Mouse (Mus musculus): ENCODE data around the gene Zkscan16.
A peak's percentile ranks its signal among the peaks of the same experiment; 100 is the strongest.

The Zkscan16 gene

DNA sequence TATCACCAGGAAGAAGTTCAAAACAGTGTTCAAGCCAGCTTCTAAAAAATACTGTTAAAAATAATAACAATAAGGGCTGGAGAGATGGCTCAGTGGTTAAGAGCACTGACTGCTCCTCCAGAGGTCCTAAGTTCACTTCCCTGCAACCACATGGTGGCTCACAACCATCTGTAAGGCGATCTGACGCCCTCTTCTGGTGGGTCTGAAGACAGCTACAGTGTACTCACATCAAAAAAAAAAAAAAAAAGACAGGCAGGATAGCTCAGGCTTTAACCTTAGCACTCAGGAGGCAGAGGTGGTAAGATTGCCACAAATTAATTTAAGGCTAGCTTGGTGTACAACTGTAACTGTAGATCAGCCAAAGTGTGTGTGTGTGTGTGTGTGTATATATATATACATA, 57.2 kb downstream of the Zkscan16 start:
- DNase-seq (ENCODE audit: low spot score) = peak; percentile 39

DNA sequence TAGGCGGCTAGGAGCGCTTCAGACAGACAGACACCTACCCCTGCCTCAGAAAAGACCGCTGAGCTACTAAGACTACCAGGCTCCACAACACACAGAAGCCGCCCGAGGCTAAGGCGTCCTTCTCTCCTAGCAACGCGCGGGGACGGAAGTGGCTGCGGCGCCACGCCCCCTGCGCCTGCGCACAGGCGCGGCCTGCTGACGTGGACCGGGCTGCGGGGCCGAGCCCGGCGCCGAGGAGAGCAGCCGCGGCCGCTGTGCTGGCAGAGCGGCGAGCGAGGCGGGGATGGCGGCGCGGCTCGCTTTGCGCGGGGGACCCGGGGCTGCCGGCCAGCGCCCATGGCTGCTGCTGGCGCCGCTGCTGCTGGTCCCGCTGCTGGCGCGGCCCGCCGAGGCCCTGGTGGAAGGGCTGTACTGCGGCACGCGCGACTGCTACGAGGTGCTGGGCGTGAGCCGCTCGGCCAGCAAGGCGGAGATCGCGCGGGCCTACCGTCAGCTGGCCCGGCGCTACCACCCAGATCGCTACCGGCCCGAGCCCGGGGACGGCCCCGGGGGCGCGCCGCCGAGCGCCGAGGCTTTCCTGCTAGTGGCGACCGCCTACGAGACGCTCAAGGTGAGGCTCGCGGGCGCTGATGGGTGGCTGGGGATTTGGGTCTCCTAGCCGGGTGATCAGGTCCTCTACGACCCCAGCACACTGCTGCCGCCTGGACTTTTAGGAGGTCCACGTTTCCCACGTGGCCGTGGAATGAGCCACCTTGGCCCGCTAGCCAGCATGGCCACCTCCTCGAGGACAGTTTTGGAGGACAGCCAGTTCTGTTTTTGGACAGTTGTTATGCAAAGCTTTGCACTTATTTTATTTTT, 59.7 kb downstream of the Zkscan16 start, which contains the start of gene Gm20503:
TSS of gene Gm20503 (plus strand) at position 263 of the 858 bp plus-strand sequence.
- DNase-seq (ENCODE audit: low spot score) = peak; percentile 85

DNA sequence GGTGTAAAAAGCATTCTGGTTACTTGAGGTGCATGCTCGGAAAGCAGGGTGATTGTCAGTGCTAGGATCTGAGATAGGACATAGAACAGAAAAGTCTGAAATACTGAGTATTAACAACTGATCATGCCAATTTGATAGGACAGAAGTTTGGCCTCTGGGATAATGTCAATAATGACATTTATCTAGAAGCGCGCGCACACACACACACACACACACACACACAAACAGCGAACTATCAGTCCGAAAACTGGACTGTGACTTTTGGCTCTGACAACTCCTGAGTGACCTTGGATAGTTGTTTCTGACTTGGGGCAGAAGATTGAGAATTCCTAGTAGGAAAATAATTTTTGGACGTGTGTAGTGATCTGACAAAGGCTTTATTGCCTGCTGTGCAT, 60.4 kb downstream of the Zkscan16 start:
- no peak for DNase-seq (ENCODE audit: low spot score)

DNA sequence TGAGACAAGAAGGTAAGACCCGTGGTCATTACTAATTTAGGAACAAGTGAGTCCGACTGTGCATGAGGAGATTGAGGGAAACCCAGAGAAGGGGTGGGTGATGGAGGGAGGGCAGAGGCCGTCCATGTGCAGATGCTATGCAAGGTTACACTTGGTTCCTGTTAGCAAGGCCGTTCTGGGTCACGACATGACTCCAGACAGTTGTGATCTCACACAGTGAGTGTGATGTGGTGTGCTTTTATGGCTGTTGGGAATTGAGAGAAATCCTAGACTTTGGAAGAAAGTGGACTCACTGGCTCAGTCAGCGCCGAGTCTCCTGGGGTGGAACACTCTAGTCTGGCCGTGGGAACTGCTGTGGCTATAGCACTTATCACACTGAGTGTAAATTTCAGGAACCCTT, 62.8 kb downstream of the Zkscan16 start:
- no peak for DNase-seq (ENCODE audit: low spot score)

DNA sequence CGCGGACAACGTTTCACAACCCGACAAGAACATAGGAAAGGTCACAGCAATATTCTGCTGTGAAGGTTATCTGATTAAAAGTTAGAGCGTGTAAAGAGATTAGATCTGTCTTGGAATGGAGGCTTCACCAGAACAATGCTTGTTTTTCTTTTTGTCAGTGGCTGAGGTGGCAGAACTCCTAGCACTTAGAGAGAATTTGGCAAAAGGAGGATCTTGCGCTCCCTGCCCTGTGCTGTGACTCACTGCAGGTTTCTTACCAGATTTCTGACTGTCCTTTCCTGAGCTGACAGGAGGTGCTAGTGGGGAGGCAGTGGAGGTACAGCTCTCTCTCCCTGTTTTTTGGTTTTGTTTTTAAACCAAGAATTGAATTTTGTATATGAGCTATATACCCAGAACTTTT, 63.6 kb downstream of the Zkscan16 start:
- no peak for DNase-seq (ENCODE audit: low spot score)
